Mouse (Mus musculus): ENCODE results near the gene Aarsd1.
"Not testable (repeated sequence)": the region's sequence is repeated elsewhere in the genome, so short reads cannot be mapped to it uniquely, and the experiment has no call there.

Gene Aarsd1

DNA sequence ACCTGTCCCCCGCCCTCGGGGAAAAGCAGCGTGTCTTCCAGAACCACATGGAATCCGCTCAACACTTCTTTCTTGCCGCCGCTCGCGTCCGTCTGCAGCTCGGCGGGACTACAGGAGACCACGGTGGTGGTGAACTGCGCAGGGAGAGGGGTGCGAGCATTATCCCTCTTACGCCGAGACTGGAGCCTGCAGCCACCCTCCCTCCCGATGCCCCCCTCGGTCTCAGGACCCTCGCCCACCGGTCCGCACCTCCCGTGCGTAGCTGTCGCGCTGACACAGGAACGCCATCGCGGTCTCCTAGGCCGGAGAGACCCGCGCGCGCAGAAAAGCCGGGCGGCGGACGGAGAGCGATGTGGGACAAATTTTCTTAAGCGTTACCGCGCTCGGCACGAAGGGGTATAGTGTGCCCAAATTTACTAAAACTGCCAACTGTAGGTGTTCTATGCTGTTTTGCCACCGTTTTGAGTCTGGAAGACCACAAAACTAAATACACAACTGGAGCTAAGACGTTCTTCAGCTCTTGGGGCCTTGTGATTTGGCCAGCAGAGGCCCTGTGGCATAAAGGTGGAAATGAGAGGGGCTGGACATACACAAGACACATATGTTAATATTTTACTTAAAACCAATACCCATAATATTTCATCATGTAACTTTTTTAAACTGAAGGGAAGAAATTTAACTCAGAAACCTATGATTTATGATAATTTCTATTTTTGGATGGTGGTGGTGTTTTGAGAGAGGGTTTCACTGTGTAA, at the start of gene Aarsd1:
Gene Aarsd1 (minus strand): TSS at position 515 of the 755 bp plus-strand sequence.
- DNase-seq = peak; percentile 89 to 91

- DNase-seq = not testable (repeated sequence)
These were observed 49.1 kb upstream of the Aarsd1 start for GRCm38 (mm10) chr11:101466552-101466950.

GRCm38 (mm10) chr11:101465869-101466551, 48.6 kb upstream of the Aarsd1 start, which contains the start of gene Vat1:
TSS of gene Vat1 (minus strand) at chr11:101466230.
- DNase-seq = peak; percentile 69 to 73

DNA sequence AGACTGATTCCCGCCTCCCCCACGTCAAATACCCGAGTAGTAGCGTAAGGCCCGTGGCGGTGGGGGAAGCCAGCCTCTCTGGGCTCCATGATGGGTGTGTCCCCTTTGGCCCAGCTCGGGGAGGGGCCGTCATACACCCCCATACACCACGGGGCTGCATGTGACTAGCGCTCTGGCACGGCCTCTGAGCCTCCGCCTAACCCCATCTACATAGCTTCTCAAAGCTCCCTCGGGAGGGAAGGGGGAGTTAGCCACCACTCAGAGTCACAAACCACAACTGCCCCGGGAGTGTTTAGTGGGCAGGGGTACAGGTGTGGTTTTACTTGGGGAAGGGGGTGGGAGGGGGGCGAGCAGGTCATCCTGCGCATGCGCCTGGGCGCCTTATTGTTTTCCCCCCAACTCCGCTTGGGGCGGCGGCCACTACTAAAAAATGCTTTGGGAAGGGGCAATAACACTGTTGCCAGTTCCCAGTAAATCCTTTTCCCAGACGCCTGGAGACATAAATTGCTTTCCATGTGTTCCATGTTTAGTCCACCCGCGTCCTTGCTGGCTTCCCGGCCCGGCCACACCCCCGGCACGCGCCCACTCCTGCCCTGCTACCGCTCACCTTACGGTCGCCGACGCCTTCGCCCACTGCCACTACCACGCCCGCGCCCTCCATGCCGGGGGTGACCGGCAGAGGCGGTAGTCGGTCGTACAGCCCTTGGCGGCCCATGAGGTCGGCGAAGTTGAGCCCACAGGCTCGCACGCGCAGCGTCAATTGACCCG, 47.9 kb upstream of the Aarsd1 start:
- peak; percentile 36 to 57 for DNase-seq

GRCm38 (mm10) chr11:101464211-101465100, 47.0 kb upstream of the Aarsd1 start, which contains the start of gene Rnd2:
TSS of gene Rnd2 (plus strand) at chr11:101464999.
- no peak for DNase-seq

GRCm38 (mm10) chr11:101462583-101463440, 45.4 kb upstream of the Aarsd1 start:
- no peak for DNase-seq

- no peak for DNase-seq
These were observed 44.7 kb upstream of the Aarsd1 start for GRCm38 (mm10) chr11:101462141-101462540.

DNA sequence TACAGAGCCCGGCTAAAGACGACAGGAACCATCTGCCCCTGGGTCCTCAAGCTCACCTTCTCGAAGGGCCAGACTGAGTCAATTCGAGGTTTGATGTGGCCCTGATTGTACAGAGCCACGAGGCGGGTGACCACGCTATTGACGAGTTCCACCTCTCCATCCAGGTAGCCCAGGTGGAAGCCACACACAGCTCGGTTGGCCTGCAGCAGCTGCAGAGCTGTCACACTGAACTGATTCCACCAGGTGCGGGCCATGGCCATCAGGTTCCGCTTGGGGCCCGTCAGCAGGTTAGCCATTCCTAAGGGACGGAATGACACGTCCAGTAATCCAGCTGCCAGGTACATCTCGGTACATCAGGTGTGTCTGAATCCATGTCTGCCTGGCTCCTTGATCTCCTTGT, 42.9 kb upstream of the Aarsd1 start:
- no peak for DNase-seq

DNA sequence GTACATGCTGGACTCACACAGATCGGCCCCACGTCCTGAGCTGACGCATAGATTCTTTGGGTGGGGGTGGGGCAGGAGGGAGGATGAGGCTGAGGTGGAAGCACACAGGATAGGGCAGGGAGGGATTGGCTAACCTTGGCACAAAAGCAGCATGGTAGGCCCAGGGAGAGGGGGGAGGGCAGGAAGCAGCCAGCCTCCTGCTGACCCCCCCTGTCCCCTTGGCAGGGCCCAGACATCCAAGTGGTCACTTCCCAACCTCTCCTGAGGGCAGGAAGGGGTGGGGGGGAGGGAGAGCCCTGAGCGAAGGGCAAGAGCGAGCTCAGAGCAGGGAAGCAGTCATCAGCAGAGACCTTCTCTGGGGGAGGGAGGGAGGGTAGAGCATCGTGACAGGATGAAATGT, 42.3 kb upstream of the Aarsd1 start:
- no peak for DNase-seq

- no peak for DNase-seq
These were observed 40.8 kb upstream of the Aarsd1 start for GRCm38 (mm10) chr11:101458217-101458616.

DNA sequence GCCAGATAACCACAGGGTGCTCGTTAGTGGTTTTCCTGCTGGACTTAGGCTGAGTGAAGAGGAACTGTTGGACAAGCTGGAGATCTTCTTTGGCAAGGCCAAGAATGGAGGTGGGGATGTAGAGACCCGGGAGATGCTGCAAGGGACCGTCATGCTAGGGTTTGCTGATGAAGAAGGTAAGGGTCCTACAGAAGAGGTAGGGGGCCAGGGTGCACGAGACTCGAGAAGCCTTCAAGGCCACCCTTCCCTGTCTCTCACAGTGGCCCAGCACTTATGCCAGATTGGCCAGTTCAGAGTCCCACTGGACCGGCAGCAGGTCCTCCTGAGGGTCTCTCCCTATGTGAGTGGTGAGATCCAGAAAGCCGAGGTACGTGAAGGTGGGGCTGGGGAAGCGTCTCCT, 40.2 kb upstream of the Aarsd1 start:
- DNase-seq = no peak

DNA sequence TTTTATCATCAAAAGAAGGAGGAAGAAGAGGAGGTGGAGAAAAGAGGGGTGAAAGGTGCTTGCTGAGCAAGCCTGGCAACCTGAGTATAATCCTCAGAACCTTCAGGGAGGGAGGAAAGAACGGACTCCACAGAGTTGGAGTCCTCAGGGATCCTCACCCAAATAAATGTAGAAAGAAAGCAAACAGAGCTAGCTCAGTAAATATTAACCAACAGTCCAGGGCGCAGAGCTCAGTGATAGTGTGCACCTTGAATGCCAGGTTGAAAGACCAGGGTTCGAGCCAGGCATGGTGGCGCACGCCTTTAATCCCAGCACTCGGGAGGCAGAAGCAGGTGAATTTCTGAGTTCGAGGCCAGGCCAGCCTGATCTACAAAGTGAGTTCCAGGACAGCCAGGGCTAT, 38.2 kb upstream of the Aarsd1 start:
- DNase-seq = no peak

GRCm38 (mm10) chr11:101454702-101455101, 37.3 kb upstream of the Aarsd1 start:
- DNase-seq = no peak

DNA sequence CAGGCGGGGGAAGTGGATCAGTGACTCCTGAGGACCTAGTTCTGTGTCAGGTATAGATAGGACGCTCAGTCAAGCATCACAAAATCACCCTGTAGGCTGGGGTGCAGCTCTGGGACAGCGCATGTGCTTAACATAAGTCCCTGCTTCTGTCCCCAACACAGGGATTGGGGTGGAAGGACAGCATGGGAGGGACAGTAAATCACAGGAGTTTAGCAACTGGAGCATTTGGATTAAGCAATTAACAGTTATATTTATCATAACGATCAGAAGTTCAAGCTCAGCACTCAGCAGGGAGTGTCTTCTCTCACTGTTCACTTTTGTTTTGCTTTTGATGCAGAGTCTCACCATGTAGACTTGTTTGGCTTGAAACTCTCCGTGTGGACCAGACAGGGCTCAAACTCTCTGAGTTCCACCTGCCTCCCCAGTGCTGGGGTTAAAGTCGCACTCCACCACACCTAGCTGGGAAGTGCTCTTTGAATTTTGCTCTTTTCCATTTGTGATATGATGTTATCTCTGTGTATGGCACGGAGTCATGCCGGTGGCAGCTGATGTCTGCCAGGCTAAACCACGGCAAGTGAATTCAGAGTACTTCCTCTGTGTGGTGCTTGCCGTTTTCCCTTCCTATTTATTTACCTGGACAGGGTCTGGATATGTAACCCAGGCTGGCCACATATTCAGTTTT, 34.8 kb upstream of the Aarsd1 start:
- DNase-seq = no peak

DNA sequence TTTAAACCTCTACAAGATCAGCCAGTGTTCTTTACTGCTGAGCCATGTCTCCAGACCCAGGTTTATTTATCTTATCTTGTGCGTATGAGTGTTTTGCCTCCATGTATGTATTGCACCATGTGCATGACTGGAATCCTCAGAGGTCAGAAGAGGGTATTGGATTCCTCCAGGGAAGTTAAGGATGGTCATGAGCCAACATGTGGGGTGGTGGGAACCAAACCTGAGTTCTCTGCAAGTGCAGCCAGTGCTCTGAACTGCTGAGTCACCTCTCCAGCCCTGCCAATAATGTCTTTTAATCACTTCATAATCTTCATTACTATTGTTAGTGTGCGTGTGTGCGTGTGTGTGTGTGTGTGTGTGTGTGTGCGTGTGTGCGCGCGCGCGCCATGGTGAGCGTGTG, 34.1 kb upstream of the Aarsd1 start:
- DNase-seq = no peak

DNA sequence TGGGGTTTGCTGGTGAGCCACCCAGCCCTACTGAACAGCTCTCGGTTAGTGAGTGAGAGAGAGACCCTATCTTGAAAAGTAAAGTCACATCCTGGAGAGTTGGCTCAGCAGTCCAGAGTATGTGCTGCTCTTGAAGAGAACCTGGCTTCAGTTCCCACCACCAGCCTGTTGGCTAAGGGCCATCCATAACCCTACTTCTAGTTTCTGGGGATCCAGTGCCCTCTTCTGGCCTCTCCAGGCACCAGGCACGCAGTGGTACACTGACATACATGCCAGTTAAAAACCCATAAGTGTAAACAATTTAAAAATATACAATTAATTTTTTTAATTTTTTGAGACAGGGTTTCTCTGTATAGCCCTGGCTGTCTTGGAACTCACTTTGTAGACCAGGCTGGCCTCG, 33.0 kb upstream of the Aarsd1 start:
- peak; percentile 22 to 31 for DNase-seq

GRCm38 (mm10) chr11:101449596-101449995, 32.2 kb upstream of the Aarsd1 start:
- DNase-seq = not testable (repeated sequence)

DNA sequence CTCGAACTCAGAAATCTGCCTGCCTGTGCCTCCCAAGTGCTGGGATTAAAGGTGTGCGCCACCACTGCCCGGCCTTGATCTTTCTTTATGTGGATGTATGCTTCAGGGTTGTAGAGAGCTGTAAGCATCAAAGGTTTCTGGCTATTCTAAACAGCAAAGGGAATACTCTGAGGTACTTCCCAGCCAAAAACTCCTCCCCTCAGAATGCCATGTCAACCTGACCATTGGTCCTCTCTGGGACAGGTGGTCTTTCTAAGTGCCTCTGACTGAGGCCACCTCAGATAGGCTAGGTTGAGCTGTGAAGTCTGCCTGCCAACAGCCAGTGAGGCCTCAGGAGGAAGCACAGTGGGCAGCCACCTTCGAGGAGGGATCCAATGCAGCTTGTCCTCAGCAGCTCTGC, 31.5 kb upstream of the Aarsd1 start:
- DNase-seq = no peak

GRCm38 (mm10) chr11:101448274-101448746, 30.9 kb upstream of the Aarsd1 start, which contains the start of gene Ifi35:
TSS of gene Ifi35 (plus strand) at chr11:101448407.
- peak; percentile 69 to 72 for DNase-seq

DNA sequence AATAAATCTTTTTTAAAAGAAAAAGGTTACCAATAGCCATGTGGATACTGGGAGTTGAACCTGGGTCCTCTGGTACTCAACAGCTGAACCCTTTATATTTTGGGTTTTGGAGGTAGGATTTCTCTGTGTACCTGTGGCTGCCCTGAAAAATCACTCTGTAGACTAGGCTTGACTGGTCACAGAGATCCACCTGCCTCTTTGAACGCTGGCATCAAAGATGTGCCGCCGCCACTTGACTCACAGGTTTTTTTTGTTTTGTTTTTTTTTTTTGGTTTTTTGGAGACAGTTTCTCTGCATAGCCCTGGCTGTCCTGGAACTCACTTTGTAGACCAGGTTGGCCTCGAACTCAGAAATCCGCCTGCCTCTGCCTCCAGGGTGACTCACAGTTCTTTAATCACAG, 30.4 kb upstream of the Aarsd1 start:
- DNase-seq = no peak
